Mouse (Mus musculus) gastrocnemius, adult 2 months (tissue): ENCODE results near the gene Ank3. TPM values are rescaled to one million over a fixed set of nuclear protein-coding genes. Genes with fewer than 3 reads are reported as not detected.

Experiments used
- DNase-seq: peaks from one replicate; pipeline ENCODE4 v3.0.0; 2022
- H3K27ac ChIP-seq: fragments of 200-600 bp; 2 replicates; pipeline ENCODE4 v1.8.1; 2022; ENCODE audit warnings: mild to moderate bottlenecking
- H3K4me3 ChIP-seq: fragments of 200-600 bp; 2 replicates; pipeline ENCODE4 v1.8.1; 2022; ENCODE audit warnings: mild to moderate bottlenecking, moderate library complexity
- CTCF ChIP-seq: fragments of 200-600 bp; IDR thresholded peaks from 2 replicates; pipeline ENCODE4 v1.8.1; 2022; ENCODE audit warnings: antibody characterized with exemption, mild to moderate bottlenecking, moderate library complexity
- intact Hi-C: fragments of 180-260 bp; cut with DNase I; formaldehyde crosslinking; loops from one replicate; pipeline ENCODE4 v1.15.1; 2025
- total RNA-seq, 2 experiments: library from RNA; stranded (reverse); gene quantifications; 2 replicates each; pipeline ENCODE4 v1.2.3; 2021

Gene Ank3
- total RNA-seq, 2 experiments from 2014 or later: 97.9 to 110 TPM

DNA sequence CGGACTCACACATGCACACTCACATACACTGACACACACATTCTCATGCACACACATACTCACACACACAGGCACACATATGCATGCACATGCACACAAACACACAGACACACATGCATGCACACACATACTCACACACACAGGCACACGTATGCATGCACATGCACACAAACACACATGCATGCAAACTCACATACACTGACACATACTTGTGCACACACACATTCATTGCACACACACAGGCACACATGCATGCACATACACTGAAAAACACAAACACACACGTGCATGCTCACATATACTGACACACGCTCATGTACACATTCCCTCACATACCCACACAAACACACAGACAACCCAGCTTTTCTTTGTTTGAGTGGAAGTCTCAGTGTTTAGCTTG, 157.0 kb downstream of the Ank3 start:
- no peak overlapping the region for H3K4me3 ChIP-seq

GRCm38 (mm10) chr10:69556278-69556677, 157.7 kb downstream of the Ank3 start:
- peak; percentile 81 for DNase-seq
- intact Hi-C loops: no loop called here
- peak; percentile 84 for TF ChIP-seq CTCF

More for the DNA sequence above, 157.0 kb downstream of the Ank3 start:
- intact Hi-C loops: loop anchor here (2.0 kb wide), 1 partner anchor 103 kb away; no protein-coding TSS in a partner anchor
- no peak for TF ChIP-seq CTCF
- H3K27ac ChIP-seq: no peak overlapping the region
- DNase-seq: no peak

GRCm38 (mm10) chr10:69560237-69560636, 161.7 kb downstream of the Ank3 start:
- no peak for DNase-seq
- intact Hi-C loops: no loop called here
- no peak for TF ChIP-seq CTCF
- no peak overlapping the region for H3K27ac ChIP-seq
- no peak overlapping the region for H3K4me3 ChIP-seq

More at GRCm38 (mm10) chr10:69556278-69556677, 157.7 kb downstream of the Ank3 start:
- Histone ChIP-seq H3K4me3 (no peak overlapping the region), H3K27ac (no peak overlapping the region)

- no peak overlapping the region for H3K27ac ChIP-seq
- no peak for TF ChIP-seq CTCF
- no peak for DNase-seq
- intact Hi-C loops: no loop called here
- no peak overlapping the region for H3K4me3 ChIP-seq
Measured at GRCm38 (mm10) chr10:69562931-69563330, 164.4 kb downstream of the Ank3 start.

DNA sequence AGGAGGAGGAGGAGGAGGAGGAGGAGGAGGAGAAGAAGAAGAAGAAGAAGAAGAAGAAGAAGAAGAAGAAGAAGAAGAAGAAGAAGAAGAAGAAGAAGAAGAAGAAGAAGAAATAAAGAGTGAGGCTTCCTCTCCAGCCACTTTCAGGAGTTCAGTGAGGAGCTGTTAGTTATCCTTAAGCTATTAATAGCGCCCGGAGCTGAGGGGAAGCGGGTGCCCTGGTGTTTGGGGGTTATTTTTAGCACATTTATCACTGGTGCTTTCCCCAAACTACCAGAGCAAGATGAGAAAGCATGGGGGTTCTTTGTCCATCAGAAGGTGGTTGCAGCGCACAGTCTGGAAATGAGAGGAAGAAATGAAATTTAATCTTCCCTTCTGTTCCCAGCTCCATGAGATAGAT, 166.5 kb downstream of the Ank3 start:
- intact Hi-C loops: no loop called here
- Histone ChIP-seq H3K27ac (peak overlapping the region; percentile 56), H3K4me3 (0 out of 2 replicates have a peak overlapping the region, but pooled peaks have one; percentile 9)
- no peak for TF ChIP-seq CTCF
- DNase-seq: peak; percentile 35

DNA sequence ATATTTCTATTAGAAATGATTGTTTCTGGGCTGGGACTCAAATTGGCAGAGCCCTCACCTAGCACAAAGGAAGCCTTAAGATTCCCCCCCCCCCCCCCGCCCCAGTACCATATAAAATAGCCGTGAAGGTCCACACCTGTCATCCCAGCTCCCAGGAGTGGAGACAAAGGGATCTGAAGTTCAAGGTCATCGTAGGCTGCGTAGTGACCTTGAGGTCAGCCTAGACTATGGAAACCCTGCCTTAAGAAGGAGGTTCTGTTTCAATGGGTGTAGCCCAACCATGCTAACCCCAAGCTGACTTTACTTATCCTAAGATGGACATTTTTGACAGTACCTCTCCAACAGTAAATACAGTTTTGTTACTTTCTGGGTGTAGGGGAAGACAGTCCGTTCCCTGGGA, 170.4 kb downstream of the Ank3 start:
- peak overlapping the region; percentile 83 for H3K27ac ChIP-seq
- H3K4me3 ChIP-seq: no peak overlapping the region
- intact Hi-C loops: no loop called here
- DNase-seq: no peak
- TF ChIP-seq CTCF: no peak

DNA sequence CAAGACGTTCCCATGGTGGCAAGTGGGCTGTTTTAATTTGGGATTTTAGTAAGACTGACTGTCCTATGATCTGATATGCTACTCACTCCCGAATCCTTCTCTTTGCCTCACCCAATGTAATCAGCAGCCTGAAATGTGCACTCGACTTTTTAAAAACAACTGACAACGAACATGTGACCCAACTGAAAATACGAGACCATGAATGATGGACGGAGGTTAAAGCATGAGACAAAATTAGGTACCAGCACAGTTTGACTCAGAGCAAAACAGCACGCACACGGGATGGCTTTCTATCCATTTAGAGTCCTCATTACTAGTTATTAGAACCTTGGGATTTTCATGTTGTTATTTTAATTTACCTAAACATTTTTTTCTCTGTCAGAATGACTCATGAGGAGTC, 171.2 kb downstream of the Ank3 start:
- no peak for TF ChIP-seq CTCF
- intact Hi-C loops: no loop called here
- peak overlapping the region; percentile 83 for H3K27ac ChIP-seq
- peak overlapping the region; percentile 19; the same call in 1 of the 2 replicates for H3K4me3 ChIP-seq
- no peak for DNase-seq

GRCm38 (mm10) chr10:69570466-69571288, 172.1 kb downstream of the Ank3 start:
- intact Hi-C loops: no loop called here
- Histone ChIP-seq H3K4me3 (peak overlapping the region; percentile 54), H3K27ac (peak overlapping the region; percentile 83)
- DNase-seq: no peak
- no peak for TF ChIP-seq CTCF

GRCm38 (mm10) chr10:69571422-69571821, 172.8 kb downstream of the Ank3 start:
- no peak for DNase-seq
- intact Hi-C loops: no loop called here
- peak overlapping the region; percentile 54 for H3K4me3 ChIP-seq
- no peak for TF ChIP-seq CTCF
- H3K27ac ChIP-seq: peak overlapping the region; percentile 35; the same call in 1 of the 2 replicates

DNA sequence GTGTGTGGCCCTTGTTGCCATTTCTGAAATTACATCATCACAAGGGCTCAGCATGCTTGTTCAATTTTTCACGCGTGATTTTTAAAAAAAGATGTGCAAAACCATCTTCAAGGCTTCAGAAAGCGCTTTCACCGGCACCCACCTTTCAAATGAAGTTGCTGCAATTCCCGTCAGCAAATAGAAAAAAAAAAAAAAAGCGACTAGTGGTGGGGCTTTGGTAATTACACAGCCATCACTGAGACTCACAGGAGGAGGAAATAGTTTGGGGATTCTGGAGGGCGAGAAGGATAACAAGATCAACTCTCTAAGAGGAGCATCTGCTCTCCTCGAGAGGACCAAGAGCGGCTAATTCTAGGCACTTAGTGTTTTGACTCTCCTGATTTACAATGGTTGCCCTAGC, 173.4 kb downstream of the Ank3 start:
- Histone ChIP-seq H3K27ac (no peak overlapping the region), H3K4me3 (peak overlapping the region; percentile 54)
- TF ChIP-seq CTCF: no peak
- intact Hi-C loops: no loop called here
- DNase-seq: no peak

DNA sequence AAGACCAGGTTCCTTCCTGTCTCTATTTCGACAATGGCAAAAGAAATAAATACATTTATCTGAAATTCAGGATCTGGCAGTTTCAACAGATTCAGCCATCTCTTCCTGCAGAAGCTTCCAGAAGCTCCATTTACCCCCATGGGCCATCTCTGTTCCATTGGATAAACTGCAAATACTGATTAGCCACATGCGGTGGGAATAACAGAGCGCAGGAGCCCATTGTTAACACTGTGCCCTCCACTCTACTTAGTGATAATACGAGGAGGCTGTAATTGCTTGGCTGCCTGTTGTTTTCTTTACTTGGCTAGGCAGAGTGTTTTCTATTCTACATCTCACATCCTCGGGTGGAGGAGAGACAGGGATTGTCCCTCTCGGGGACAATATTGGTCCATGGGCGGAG, 174.5 kb downstream of the Ank3 start:
- intact Hi-C loops: no loop called here
- no peak overlapping the region for H3K4me3 ChIP-seq
- no peak overlapping the region for H3K27ac ChIP-seq
- DNase-seq: no peak
- TF ChIP-seq CTCF: no peak

DNA sequence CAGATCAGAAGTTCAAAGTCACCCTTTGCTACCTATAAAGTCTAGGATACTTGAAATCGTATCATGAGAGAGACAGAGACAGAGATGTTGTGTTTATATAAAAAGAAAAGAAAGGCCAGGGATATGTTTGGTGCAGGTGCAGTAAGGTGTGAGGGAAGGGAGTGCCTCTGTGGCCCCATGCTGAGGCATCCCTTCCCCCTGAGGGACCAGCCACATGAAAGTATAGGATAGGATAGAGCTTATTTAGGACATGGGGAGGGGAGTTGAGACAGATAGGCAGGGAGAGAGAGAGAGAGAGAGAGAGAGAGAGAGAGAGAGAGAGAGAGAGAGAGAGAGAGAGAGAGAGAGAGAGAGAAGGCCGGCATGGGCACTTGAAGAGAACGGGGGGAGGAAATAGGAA, 175.2 kb downstream of the Ank3 start:
- intact Hi-C loops: no loop called here
- no peak for TF ChIP-seq CTCF
- no peak overlapping the region for H3K4me3 ChIP-seq

DNA sequence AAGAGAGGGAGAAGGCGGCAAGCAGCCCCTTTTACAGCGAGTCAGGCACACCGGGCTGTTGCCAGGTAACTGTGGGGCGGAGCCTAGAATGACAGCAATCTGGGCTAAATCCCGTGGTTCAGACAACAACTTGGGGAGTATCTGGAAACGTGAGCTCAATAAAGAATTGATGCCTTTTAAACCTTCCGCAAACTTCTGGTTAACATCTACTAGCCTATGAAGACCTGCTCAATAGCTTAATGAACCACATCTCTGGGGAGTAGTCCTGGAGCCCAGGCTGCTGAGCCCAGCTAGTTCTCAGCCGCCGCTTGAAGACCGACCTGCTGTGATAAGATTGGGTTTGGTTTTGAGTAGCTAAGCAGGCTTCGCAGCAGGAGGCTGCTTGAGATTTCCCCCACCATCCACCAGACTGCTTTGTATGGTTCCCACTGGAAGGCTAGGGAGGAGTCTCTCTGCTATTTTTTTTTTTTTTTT, 175.7 kb downstream of the Ank3 start:
- intact Hi-C loops: no loop called here
- no peak overlapping the region for H3K27ac ChIP-seq
- H3K4me3 ChIP-seq: no peak overlapping the region

More for the DNA sequence above, 175.2 kb downstream of the Ank3 start:
- no peak overlapping the region for H3K27ac ChIP-seq
- no peak for DNase-seq

DNA sequence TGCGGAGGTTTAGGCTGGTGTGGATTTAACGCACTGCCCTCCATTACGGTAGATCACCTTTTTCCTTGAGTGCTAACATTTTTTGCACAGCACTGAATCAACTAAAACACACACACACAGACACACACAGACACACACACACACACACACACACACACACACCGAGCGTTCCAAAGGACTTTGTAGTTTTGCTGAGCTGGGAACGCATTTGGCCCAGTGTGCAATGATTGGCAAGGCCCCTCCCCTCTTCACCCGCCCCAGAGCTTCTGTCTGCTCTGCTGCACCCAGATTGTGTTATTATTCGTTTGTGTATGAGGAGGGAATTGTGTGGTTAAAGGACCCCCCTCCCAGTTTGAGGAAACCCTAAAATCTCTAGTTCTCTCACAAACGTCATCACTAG, 176.3 kb downstream of the Ank3 start:
- no peak for TF ChIP-seq CTCF
- H3K27ac ChIP-seq: no peak overlapping the region
- intact Hi-C loops: no loop called here
- H3K4me3 ChIP-seq: no peak overlapping the region
- DNase-seq: no peak

More for the DNA sequence above, 175.7 kb downstream of the Ank3 start:
- no peak for DNase-seq
- no peak for TF ChIP-seq CTCF
